Mouse (Mus musculus) neutrophil, adult 59 days (primary cell): ENCODE measurements around the gene Zer1. TPM values are rescaled to one million over a fixed set of nuclear protein-coding genes. Genes with fewer than 3 reads are reported as not detected.

Experiments
- total RNA-seq, 2 experiments: library from RNA; stranded (reverse); gene quantifications; 1 replicate in 1 of 2; 2 replicates in 1 of 2; pipeline ENCODE4 v1.2.4; 2023

Zer1 gene
- 10 to 100 TPM; 32.6 to 35.7 TPM for total RNA-seq

GRCm38 (mm10) chr2:30124472-30125274, at the start of gene Zer1:
Gene Zer1, minus strand, starts transcription at chr2:30124585.

GRCm38 (mm10) chr2:30171371-30171996, 47.1 kb upstream of the Zer1 start, which contains the start of gene Endog:
Gene Endog, plus strand, starts transcription at chr2:30171493.

GRCm38 (mm10) chr2:30133613-30134377, 9.4 kb upstream of the Zer1 start, which contains the start of gene Tbc1d13:
Gene Tbc1d13, plus strand, starts transcription at chr2:30133746.

GRCm38 (mm10) chr2:30093471-30094207, 30.7 kb downstream of the Zer1 start, which contains the start of gene Zdhhc12:
Gene Zdhhc12, minus strand, starts transcription at chr2:30093648.

GRCm38 (mm10) chr2:30077502-30078348, 46.7 kb downstream of the Zer1 start, which contains the start of gene Pkn3:
Gene Pkn3, plus strand, starts transcription at chr2:30077684.

GRCm38 (mm10) chr2:30057223-30057904, 67.0 kb downstream of the Zer1 start, which contains the start of gene Set:
Gene Set, plus strand, starts transcription at chr2:30057378.

GRCm38 (mm10) chr2:30048699-30049388, 75.5 kb downstream of the Zer1 start, which contains the start of gene Wdr34:
Gene Wdr34, minus strand, starts transcription at chr2:30048881.

Other genes starting within 250 kb of the Zer1 start
- gene Odf2, start 235.4 kb downstream of the Zer1 start, total RNA-seq: 10 to 100 TPM; 77.2 to 94.1 TPM
- gene Gle1, start 189.2 kb downstream of the Zer1 start, total RNA-seq: 10 to 100 TPM; 31.0 to 34.2 TPM
- gene Sptan1, start 159.0 kb downstream of the Zer1 start, total RNA-seq: 100 to 1,000 TPM; 184 to 197 TPM
- 1 to 10 TPM; 2.0 TPM for gene Wdr34, start 75.7 kb downstream of the Zer1 start, total RNA-seq
- gene Set, start 67.2 kb downstream of the Zer1 start, total RNA-seq: 100 to 1,000 TPM; 117 to 141 TPM
- 10 to 100 TPM in 1 of 2 experiments, 1 to 10 TPM in 1; 4.2 to 11.0 TPM for gene Pkn3, start 46.9 kb downstream of the Zer1 start, total RNA-seq
- 10 to 100 TPM; 11.2 to 11.5 TPM for gene Zdhhc12, start 30.9 kb downstream of the Zer1 start, total RNA-seq
- gene Tbc1d13, start 9.2 kb upstream of the Zer1 start, total RNA-seq: 10 to 100 TPM; 44.3 to 51.3 TPM
- 1 to 10 TPM; 3.2 to 3.4 TPM for gene Endog, start 46.9 kb upstream of the Zer1 start, total RNA-seq
- gene Spout1, start 53.9 kb upstream of the Zer1 start, total RNA-seq: 10 to 100 TPM in 1 of 2 experiments, 1 to 10 TPM in 1; 7.6 to 10.1 TPM
- gene Kyat1, start 81.3 kb upstream of the Zer1 start, total RNA-seq: 1 to 10 TPM; 2.5 TPM
- gene Lrrc8a, start 113.1 kb upstream of the Zer1 start, total RNA-seq: 10 to 100 TPM; 16.2 to 19.7 TPM
- under 1 TPM in 1 of 2 experiments, not detected in 1; 0.64 TPM for gene Gm28035, start 116.0 kb upstream of the Zer1 start, total RNA-seq
- 1 to 10 TPM; 1.4 to 2.4 TPM for gene Phyhd1, start 141.6 kb upstream of the Zer1 start, total RNA-seq
- 1 to 10 TPM in 1 of 2 experiments, not detected in 1; 8.2 TPM for gene Gm28038, start 156.5 kb upstream of the Zer1 start, total RNA-seq
- 1 to 10 TPM; 4.6 to 6.1 TPM for gene Dolk, start 161.7 kb upstream of the Zer1 start, total RNA-seq
- 10 to 100 TPM; 30.0 to 30.1 TPM for gene Nup188, start 161.8 kb upstream of the Zer1 start, total RNA-seq
- gene Sh3glb2, start 234.8 kb upstream of the Zer1 start, total RNA-seq: 10 to 100 TPM; 14.6 to 16.0 TPM
- 1 to 10 TPM; 5.9 to 7.6 TPM for gene Miga2, start 239.6 kb upstream of the Zer1 start, total RNA-seq